Mouse (Mus musculus) liver, adult 2 months (tissue): ENCODE data around the gene Pknox1.

ENCODE experiments used
- CTCF ChIP-seq: fragments of 200-500 bp; IDR thresholded peaks from 2 replicates; pipeline ENCODE4 v1.5.1; 2011; ENCODE audit warnings: low read depth, low read length, control low read depth
- POLR2A ChIP-seq: fragments of 200-500 bp; IDR thresholded peaks from 2 replicates; pipeline ENCODE4 v1.6.1; 2011; ENCODE audit warnings: low read length, control low read depth; ENCODE audit not compliant: insufficient read depth; ENCODE audit errors: extremely low read depth

GRCm38 (mm10) chr17:31519344-31519945 lies 45.1 kb upstream of the Pknox1 start:
- TF ChIP-seq CTCF = no peak
- TF ChIP-seq POLR2A = no peak
